Mouse (Mus musculus) macrophage (primary cell): ENCODE data around the gene Pabpn1. TPM values are rescaled to one million over a fixed set of nuclear protein-coding genes. Genes with fewer than 3 reads are reported as not detected.

Source experiments
- H3K27ac ChIP-seq: fragments of 350-480 bp; formaldehyde crosslinking; 2 replicates; pipeline ENCODE4 v1.9.0; 2021
- H3K36me3 ChIP-seq: fragments of 350-480 bp; formaldehyde crosslinking; 2 replicates; pipeline ENCODE4 v1.9.0; 2021; ENCODE audit errors: inconsistent target
- H3K4me3 ChIP-seq: fragments of 350-480 bp; formaldehyde crosslinking; 2 replicates; pipeline ENCODE4 v1.9.0; 2021; ENCODE audit errors: inconsistent target
- H3K79me2 ChIP-seq: fragments of 350-480 bp; formaldehyde crosslinking; 2 replicates; pipeline ENCODE4 v1.9.0; 2021; ENCODE audit errors: inconsistent target
- WGBS: methylation state at CpG from one replicate; pipeline ENCODE4 v1.1.7; 2026; ENCODE audit warnings: inconsistent platforms; ENCODE audit not compliant: missing documents; 5-methylcytosine and 5-hydroxymethylcytosine counted together
- polyA plus RNA-seq: library from polyadenylated mRNA; stranded (reverse); fragments of 250-400 nt; gene quantifications from 3 replicates; pipeline ENCODE4 v1.2.4, GENCODE M21; 2018; ENCODE audit warnings: inconsistent platforms

Gene Pabpn1
- polyA plus RNA-seq, 1 experiment from 2014 or later, result 71.0 TPM

- Histone ChIP-seq H3K27ac (no peak overlapping the region), H3K79me2 (no peaks in the 10 kb centered on the region), H3K4me3 (no peak overlapping the region), H3K36me3 (no peaks in the 10 kb centered on the region)
- 13% methylated on average over 55 of the region's 69 CpGs for WGBS
These were observed 20.0 kb downstream of the Pabpn1 start for GRCm38 (mm10) chr14:54912109-54912850.

GRCm38 (mm10) chr14:54912886-54913285 lies 20.6 kb downstream of the Pabpn1 start, which contains the start of gene Slc22a17:
Slc22a17 (minus strand) TSS chr14:54913132.
- no peaks in the 10 kb centered on the region for H3K36me3 ChIP-seq
- no peak within 1 kb of the TSS for H3K27ac ChIP-seq
- H3K4me3 ChIP-seq, result peak within 1 kb of the TSS; percentile 1; the same call in 1 of the 2 replicates
- H3K79me2 ChIP-seq, result no peaks in the 10 kb centered on the region
- WGBS, result under 1% methylated on average over 28 of the region's 28 CpGs

GRCm38 (mm10) chr14:54913343-54913742 lies 21.0 kb downstream of the Pabpn1 start:
- Histone ChIP-seq H3K36me3 (no peaks in the 10 kb centered on the region), H3K4me3 (peak overlapping the region; percentile 1; the same call in 1 of the 2 replicates), H3K79me2 (no peaks in the 10 kb centered on the region), H3K27ac (no peak overlapping the region)
- WGBS, result 27% methylated on average over 10 of the region's 10 CpGs

GRCm38 (mm10) chr14:54920076-54920685 lies 27.9 kb downstream of the Pabpn1 start:
- Histone ChIP-seq H3K36me3 (no peaks in the 10 kb centered on the region), H3K79me2 (no peaks in the 10 kb centered on the region), H3K4me3 (no peak overlapping the region), H3K27ac (no peak overlapping the region)
- 95% methylated on average over 15 of the region's 16 CpGs for WGBS

- H3K79me2 ChIP-seq, result no peaks in the 10 kb centered on the region
- no peak overlapping the region for H3K4me3 ChIP-seq
- H3K27ac ChIP-seq, result no peak overlapping the region
- 92% methylated on average over 5 of the region's 7 CpGs for WGBS
- no peaks in the 10 kb centered on the region for H3K36me3 ChIP-seq
These were observed 32.5 kb downstream of the Pabpn1 start for GRCm38 (mm10) chr14:54924641-54925348.

- WGBS, result 17% methylated on average over 51 of the region's 57 CpGs
- Histone ChIP-seq H3K27ac (no peak within 1 kb of the TSS), H3K4me3 (no peak within 1 kb of the TSS)
These were observed 33.3 kb downstream of the Pabpn1 start, which contains the start of gene Efs for GRCm38 (mm10) chr14:54925349-54926342. Efs (minus strand) TSS chr14:54926126.

GRCm38 (mm10) chr14:54926401-54927158 lies 34.3 kb downstream of the Pabpn1 start:
- Histone ChIP-seq H3K4me3 (no peak overlapping the region), H3K27ac (no peak overlapping the region), H3K36me3 (no peaks in the 10 kb centered on the region), H3K79me2 (no peaks in the 10 kb centered on the region)
- WGBS, result 4% methylated on average over 57 of the region's 58 CpGs

More at GRCm38 (mm10) chr14:54925349-54926342, 33.3 kb downstream of the Pabpn1 start, which contains the start of gene Efs:
- Histone ChIP-seq H3K36me3 (no peaks in the 10 kb centered on the region), H3K79me2 (no peaks in the 10 kb centered on the region)

- WGBS, result 53% methylated on average over 7 of the region's 7 CpGs
- Histone ChIP-seq H3K79me2 (no peaks in the 10 kb centered on the region), H3K27ac (no peak overlapping the region), H3K36me3 (no peaks in the 10 kb centered on the region), H3K4me3 (no peak overlapping the region)
These were observed 35.0 kb downstream of the Pabpn1 start for GRCm38 (mm10) chr14:54927296-54927695.

- no peaks in the 10 kb centered on the region for H3K79me2 ChIP-seq
- H3K27ac ChIP-seq, result no peak overlapping the region
- 88% methylated on average over 5 of the region's 5 CpGs for WGBS
- no peaks in the 10 kb centered on the region for H3K36me3 ChIP-seq
- no peak overlapping the region for H3K4me3 ChIP-seq
These were observed 37.5 kb downstream of the Pabpn1 start for GRCm38 (mm10) chr14:54929801-54930200.

GRCm38 (mm10) chr14:54930431-54930830 lies 38.1 kb downstream of the Pabpn1 start:
- no peaks in the 10 kb centered on the region for H3K79me2 ChIP-seq
- H3K4me3 ChIP-seq, result no peak overlapping the region
- H3K27ac ChIP-seq, result no peak overlapping the region
- no peaks in the 10 kb centered on the region for H3K36me3 ChIP-seq
- 21% methylated on average over 1 of the region's 2 CpGs for WGBS

GRCm38 (mm10) chr14:54932645-54933150 lies 40.4 kb downstream of the Pabpn1 start, which contains the start of gene Il25:
Il25 (plus strand) TSS chr14:54932695.
- no peaks in the 10 kb centered on the region for H3K79me2 ChIP-seq
- no peak within 1 kb of the TSS for H3K4me3 ChIP-seq
- H3K27ac ChIP-seq, result no peak within 1 kb of the TSS
- H3K36me3 ChIP-seq, result no peaks in the 10 kb centered on the region
- WGBS, result 71% methylated on average over 6 of the region's 6 CpGs

GRCm38 (mm10) chr14:54935904-54936830 lies 43.9 kb downstream of the Pabpn1 start, which contains the start of gene Cmtm5:
Cmtm5 (plus strand) TSS chr14:54936261.
- Histone ChIP-seq H3K36me3 (no peaks in the 10 kb centered on the region), H3K27ac (no peak within 1 kb of the TSS), H3K4me3 (no peak within 1 kb of the TSS), H3K79me2 (no peaks in the 10 kb centered on the region)
- 45% methylated on average over 8 of the region's 8 CpGs for WGBS
